Mouse (Mus musculus): Measurements from ENCODE around the gene Olfr975. TPM values are rescaled to one million over a fixed set of nuclear protein-coding genes. Genes with fewer than 3 reads are reported as not detected.
"Not testable (repeated sequence)": the region's sequence is repeated elsewhere in the genome, so short reads cannot be mapped to it uniquely, and the experiment has no call there.

Olfr975 gene
- not detected for total RNA-seq (2021)

- no peak for DNase-seq
These were observed at the start of gene Olfr975 for GRCm38 (mm10) chr9:39951946-39952345. Olfr975 (minus strand) TSS chr9:39952046.

GRCm38 (mm10) chr9:39991813-39992212 lies 40.0 kb upstream of the Olfr975 start, which contains the start of gene Olfr978:
Olfr978 (plus strand) TSS chr9:39992113.
- DNase-seq: no peak

GRCm38 (mm10) chr9:39976581-39977145 lies 24.8 kb upstream of the Olfr975 start:
- DNase-seq: not testable (repeated sequence)

DNA sequence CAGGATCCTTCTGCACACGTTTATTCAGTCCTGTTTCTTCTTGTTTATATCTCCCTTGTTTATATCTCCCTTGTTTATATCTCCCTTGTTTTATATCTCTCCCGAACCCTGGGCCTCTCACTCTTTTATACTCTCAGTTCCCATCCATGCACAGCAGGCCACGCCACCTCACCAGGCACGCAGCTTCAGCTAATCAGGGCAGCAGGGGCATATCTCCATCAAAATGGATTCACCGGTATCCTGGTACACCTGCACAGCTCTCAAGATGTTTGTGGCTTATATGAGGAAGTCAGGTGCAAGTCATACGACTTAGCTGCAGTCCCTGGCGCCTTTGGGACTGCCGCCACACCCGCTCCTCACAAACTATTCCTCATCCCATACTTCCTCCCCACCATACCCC lies 9.2 kb upstream of the Olfr975 start, which contains the start of gene Olfr976:
Gene Olfr976, minus strand, starts transcription at position 101 of the 400 bp plus-strand sequence.
- not testable (repeated sequence) for DNase-seq

DNA sequence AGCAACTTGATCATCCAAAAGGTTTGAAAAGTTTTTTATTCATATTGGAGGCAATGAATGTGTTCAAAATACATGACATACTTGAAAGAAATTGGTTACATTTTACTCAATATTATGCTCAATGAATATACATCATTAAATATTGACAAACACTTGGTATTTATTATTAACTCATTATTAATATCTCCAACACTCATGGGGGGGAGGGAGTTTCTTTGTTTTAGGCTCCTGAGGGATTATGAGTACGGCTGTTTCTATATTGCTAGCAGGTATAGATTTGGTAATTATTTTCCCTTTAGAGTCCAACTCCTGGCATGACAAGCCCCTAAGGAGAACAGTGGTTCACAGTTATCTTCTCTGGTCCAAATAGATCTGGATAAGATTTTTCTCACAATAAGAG lies 14.6 kb downstream of the Olfr975 start, which contains the start of gene Olfr974:
Gene Olfr974, plus strand, starts transcription at position 301 of the 400 bp plus-strand sequence.
- DNase-seq: no peak

GRCm38 (mm10) chr9:39928837-39929236 lies 23.0 kb downstream of the Olfr975 start:
- DNase-seq: not testable (repeated sequence)

- DNase-seq: not testable (repeated sequence)
These were observed 23.6 kb downstream of the Olfr975 start for GRCm38 (mm10) chr9:39927975-39928836.

DNA sequence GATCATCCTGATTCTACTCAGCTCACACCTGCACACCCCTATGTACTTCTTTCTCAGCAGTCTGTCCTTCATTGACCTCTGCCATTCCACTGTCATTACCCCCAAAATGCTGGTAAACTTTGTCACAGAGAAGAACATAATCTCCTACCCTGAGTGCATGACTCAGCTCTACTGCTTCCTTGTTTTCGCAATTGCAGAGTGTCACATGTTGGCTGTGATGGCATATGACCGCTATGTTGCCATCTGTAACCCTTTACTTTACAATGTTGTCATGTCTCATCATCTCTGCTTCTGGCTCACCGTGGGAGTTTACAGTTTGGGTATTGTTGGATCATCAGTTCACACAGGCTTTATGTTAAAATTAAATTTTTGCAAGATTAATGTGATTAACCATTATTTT lies 41.9 kb downstream of the Olfr975 start:
- no peak for DNase-seq

DNA sequence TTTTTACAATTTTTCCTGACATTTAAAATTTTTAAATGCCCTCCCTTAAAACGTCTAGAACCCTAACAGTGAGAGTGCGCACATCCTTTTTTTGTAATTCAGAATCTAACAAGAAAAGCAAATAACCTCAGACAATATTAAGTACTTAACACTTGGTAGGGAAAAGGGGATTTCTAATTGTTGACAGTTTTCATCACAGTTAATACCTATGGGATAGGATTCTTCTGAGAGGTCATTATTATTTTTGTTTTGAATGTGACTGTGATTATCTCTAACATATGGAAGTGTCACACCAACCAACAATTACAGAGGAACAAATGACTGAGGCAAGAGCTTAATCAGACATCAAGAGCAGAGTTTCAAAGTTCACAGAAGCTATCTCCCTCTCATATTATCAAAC lies 44.8 kb downstream of the Olfr975 start, which contains the start of gene Olfr229:
Gene Olfr229, plus strand, starts transcription at position 301 of the 400 bp plus-strand sequence.
- DNase-seq: no peak

- DNase-seq: no peak
These were observed 46.7 kb downstream of the Olfr975 start for GRCm38 (mm10) chr9:39905106-39905505.

Other genes starting within 250 kb of the Olfr975 start
- not detected for gene Olfr149, start 244.9 kb downstream of the Olfr975 start, total RNA-seq (2021)
- gene Olfr965, start 240.7 kb downstream of the Olfr975 start, total RNA-seq (2021): not detected
- not detected for gene Olfr150, start 221.1 kb downstream of the Olfr975 start, total RNA-seq (2021)
- gene Olfr967, start 205.8 kb downstream of the Olfr975 start, total RNA-seq (2021): not detected
- not detected for gene Olfr968, start 168.8 kb downstream of the Olfr975 start, total RNA-seq (2021)
- gene Olfr969, start 161.1 kb downstream of the Olfr975 start, total RNA-seq (2021): not detected
- not detected for gene Olfr970, start 143.2 kb downstream of the Olfr975 start, total RNA-seq (2021)
- not detected for gene Olfr971, start 115.2 kb downstream of the Olfr975 start, total RNA-seq (2021)
- not detected for gene Olfr972, start 85.6 kb downstream of the Olfr975 start, total RNA-seq (2021)
- not detected for gene Olfr229, start 44.7 kb downstream of the Olfr975 start, total RNA-seq (2021)
- gene Olfr974, start 14.5 kb downstream of the Olfr975 start, total RNA-seq (2021): not detected
- gene Olfr976, start 9.1 kb upstream of the Olfr975 start, total RNA-seq (2021): not detected
- gene Olfr978, start 40.1 kb upstream of the Olfr975 start, total RNA-seq (2021): not detected
- gene Olfr979, start 51.4 kb upstream of the Olfr975 start, total RNA-seq (2021): not detected
- gene Olfr980, start 57.5 kb upstream of the Olfr975 start, total RNA-seq (2021): not detected
- gene Olfr981, start 69.4 kb upstream of the Olfr975 start, total RNA-seq (2021): not detected
- not detected for gene Olfr982, start 121.8 kb upstream of the Olfr975 start, total RNA-seq (2021)
- not detected for gene Olfr983, start 141.5 kb upstream of the Olfr975 start, total RNA-seq (2021)
- not detected for gene Olfr984, start 162.2 kb upstream of the Olfr975 start, total RNA-seq (2021)
- gene Olfr985, start 178.1 kb upstream of the Olfr975 start, total RNA-seq (2021): not detected
- gene Tmem225, start 196.1 kb upstream of the Olfr975 start, total RNA-seq (2021): not detected
- not detected for gene Olfr986, start 228.9 kb upstream of the Olfr975 start, total RNA-seq (2021)
- gene Zfp202, start 240.3 kb upstream of the Olfr975 start, total RNA-seq (2021): 1 to 10 TPM; 3.9 to 4.0 TPM

Measured in heart, postnatal 4 days (tissue).